Comparison of ENCODE assay signal across 19 mouse cellular contexts in genomic region chr7:136417327-136417726, GRCm38 (mm10).
DNase-seq lines count a peak whose midpoint lies in the region; ATAC-seq and TF ChIP-seq lines count a peak whose summit lies in the region.
"Had no signal": no experiment of that assay in that cellular context is flagged by ENCODE, and none has a peak within 500 bp of the region (broad histone marks: within the 10 kb centered on the region; RNA-seq: fewer than 3 reads in every experiment).

No protein-coding gene starts in this region.

- DNase-seq in adrenal gland, adult 8-10 months: peak; percentile 4
- no peak for DNase-seq in adrenal gland, postnatal 4 days (ENCODE audit: low spot score in 2 of 2)
- DNase-seq in kidney, postnatal 0 days (ENCODE audit: low spot score): peak; percentile 58
- DNase-seq in kidney, adult 11 months: no peak
- no peak for DNase-seq in limb, embryonic 10.5 days (ENCODE audit: low spot score)
- no peak for DNase-seq in heart, embryonic 10.5 days (ENCODE audit: low spot score)
- DNase-seq in urinary bladder, postnatal 4 days (ENCODE audit: low spot score in 2 of 2): no peak
- DNase-seq: cerebellum, adult 11-12 months; cerebellum, adult 9-10 months; cerebellum, postnatal 25 days; gastrocnemius, postnatal 10 days; heart, adult 18-20 months; heart, postnatal 14 days had no signal

- H3K4me2 ChIP-seq in kidney, postnatal 0 days (ENCODE audit: low read length): no peak overlapping the region
- H3K4me2 ChIP-seq: embryonic facial prominence, embryonic 12.5 days; forebrain, embryonic 15.5 days; heart, embryonic 11.5 days; heart, embryonic 15.5 days; hindbrain, embryonic 13.5 days had no signal

- H3K4me3 ChIP-seq in kidney, postnatal 0 days (replicated peaks; ENCODE audit: low read depth, low read length): no peak overlapping the region
- H3K4me3 ChIP-seq in limb, embryonic 10.5 days: no peak overlapping the region
- no peak overlapping the region for H3K4me3 ChIP-seq in heart, embryonic 10.5 days
- H3K4me3 ChIP-seq: embryonic facial prominence, embryonic 12.5 days; forebrain, embryonic 15.5 days; heart, embryonic 15.5 days; hindbrain, embryonic 13.5 days had no signal

- ATAC-seq in kidney, postnatal 0 days (replicated peaks; ENCODE audit: low FRiP score, low read depth): no peak
- ATAC-seq: activated CD4-positive, CD25-positive, alpha-beta regulatory T cell, adult 4 months; forebrain, embryonic 15.5 days had no signal

- H3K36me3 ChIP-seq in kidney, postnatal 0 days (ENCODE audit: insufficient read depth, low read length): no peaks in the 10 kb centered on the region
- no peaks in the 10 kb centered on the region for H3K36me3 ChIP-seq in limb, embryonic 10.5 days
- H3K36me3 ChIP-seq in heart, embryonic 10.5 days: no peaks in the 10 kb centered on the region
- H3K36me3 ChIP-seq: embryonic facial prominence, embryonic 12.5 days; forebrain, embryonic 15.5 days; heart, embryonic 15.5 days; hindbrain, embryonic 13.5 days had no signal

- H3K9ac ChIP-seq in kidney, postnatal 0 days (ENCODE audit: low read depth, low read length): no peak overlapping the region
- H3K9ac ChIP-seq: embryonic facial prominence, embryonic 12.5 days; forebrain, embryonic 15.5 days; heart, embryonic 15.5 days; hindbrain, embryonic 13.5 days had no signal

- H3K4me1 ChIP-seq in kidney, postnatal 0 days (replicated peaks; ENCODE audit: insufficient read depth, low read length): peaks cover 4% of the 10 kb centered on the region; the same call in 1 of the 2 replicates
- peaks cover 28% of the 10 kb centered on the region for H3K4me1 ChIP-seq in limb, embryonic 10.5 days
- no peaks in the 10 kb centered on the region for H3K4me1 ChIP-seq in heart, embryonic 10.5 days
- H3K4me1 ChIP-seq: forebrain, embryonic 15.5 days; heart, embryonic 15.5 days; hindbrain, embryonic 13.5 days had no signal

- no peak for TF ChIP-seq CTCF in kidney, postnatal 0 days (IDR thresholded peaks at IDR 0.05; ENCODE audit: low read depth)

- H3K27ac ChIP-seq in kidney, postnatal 0 days: no peak overlapping the region
- peak overlapping the region; percentile 20; the same call in 1 of the 2 replicates for H3K27ac ChIP-seq in limb, embryonic 10.5 days
- no peak overlapping the region for H3K27ac ChIP-seq in heart, embryonic 10.5 days
- H3K27ac ChIP-seq: embryonic facial prominence, embryonic 12.5 days; forebrain, embryonic 15.5 days; heart, embryonic 15.5 days; hindbrain, embryonic 13.5 days had no signal

- 48% methylated on average over 4 of the region's 4 CpGs for WGBS in kidney, postnatal 0 days
- 75% methylated on average over 4 of the region's 4 CpGs for WGBS in limb, embryonic 10.5 days
- 71% methylated on average over 4 of the region's 4 CpGs for WGBS in heart, embryonic 10.5 days

- no peaks in the 10 kb centered on the region for H3K9me3 ChIP-seq in kidney, postnatal 0 days (replicated peaks; ENCODE audit: low read length)
- H3K9me3 ChIP-seq in limb, embryonic 10.5 days (replicated peaks): no peaks in the 10 kb centered on the region
- H3K9me3 ChIP-seq in heart, embryonic 10.5 days: no peaks in the 10 kb centered on the region
- H3K9me3 ChIP-seq: embryonic facial prominence, embryonic 12.5 days; forebrain, embryonic 15.5 days; heart, embryonic 15.5 days; hindbrain, embryonic 13.5 days had no signal

- H3K27me3 ChIP-seq in kidney, postnatal 0 days (ENCODE audit: insufficient read depth, low read length): no peaks in the 10 kb centered on the region
- peaks cover 15% of the 10 kb centered on the region; the same call in 1 of the 2 replicates for H3K27me3 ChIP-seq in limb, embryonic 10.5 days (ENCODE audit: low read depth, poor library complexity, severe bottlenecking)
- H3K27me3 ChIP-seq in heart, embryonic 10.5 days (ENCODE audit: insufficient read depth, poor library complexity, severe bottlenecking): peaks cover 8% of the 10 kb centered on the region; the same call in 1 of the 2 replicates
- H3K27me3 ChIP-seq: forebrain, embryonic 15.5 days; heart, embryonic 15.5 days; hindbrain, embryonic 13.5 days had no signal

Comparison
In these comparisons a context has a peak if more than half of its experiments do, and no peak if none do; other contexts are left out.
1. DNase-seq: peak in adrenal gland, adult 8-10 months (single experiment) and kidney, postnatal 0 days (single experiment); none in adrenal gland, postnatal 4 days (0 of 2), kidney, adult 11 months (single experiment), limb, embryonic 10.5 days (single experiment), heart, embryonic 10.5 days (single experiment) and urinary bladder, postnatal 4 days (0 of 2).